Mouse (Mus musculus) liver, embryonic 14.5 days (tissue): ENCODE measurements around the gene Srl.

Source experiments
- CTCF ChIP-seq: IDR thresholded peaks from 2 replicates; pipeline ENCODE4 v1.5.1; 2016; ENCODE audit warnings: antibody characterized with exemption, low read depth, control low read depth
- EP300 ChIP-seq: IDR thresholded peaks from 2 replicates; pipeline ENCODE4 v1.6.1; 2016; ENCODE audit warnings: antibody characterized with exemption, low read depth

- TF ChIP-seq EP300 (no peak), CTCF (no peak)
These were observed 42.8 kb upstream of the Srl start for GRCm38 (mm10) chr16:4584438-4584837.
